Mouse (Mus musculus) limb, embryonic 14.5 days (tissue): Measurements from ENCODE around the gene Cryzl2. TPM values are rescaled to one million over a fixed set of nuclear protein-coding genes. Genes with fewer than 3 reads are reported as not detected.

Experiments used
- ATAC-seq: fragments of 200-750 bp; cut with Nextera tagmentation; 2 replicates; pipeline ENCODE4 v1.8.0; 2017; ENCODE audit warnings: low read depth, moderate number of reproducible peaks, moderate TSS enrichment; ENCODE audit not compliant: low FRiP score
- DNase-seq: peaks from one replicate; pipeline ENCODE4 v3.0.0-alpha.2; 2015; ENCODE audit warnings: low spot score
- H3K27ac ChIP-seq: fragments of 300-500 bp; sonication (generic); replicated peaks from 2 replicates; pipeline ENCODE4 v1.5.1; 2014; ENCODE audit warnings: low read depth, mild to moderate bottlenecking, low read length, moderate library complexity, mixed read lengths
- H3K27me3 ChIP-seq: fragments of 300-500 bp; sonication (generic); 2 replicates; pipeline ENCODE4 v1.6.1; 2014; ENCODE audit warnings: low read length, mixed read lengths; ENCODE audit not compliant: control insufficient read depth, insufficient read depth
- H3K36me3 ChIP-seq: fragments of 300-500 bp; sonication (generic); 2 replicates; pipeline ENCODE4 v1.6.1; 2014; ENCODE audit warnings: mild to moderate bottlenecking, low read length, moderate library complexity, mixed read lengths; ENCODE audit not compliant: control insufficient read depth, insufficient read depth
- H3K4me1 ChIP-seq: fragments of 300-500 bp; sonication (generic); 2 replicates; pipeline ENCODE4 v1.6.1; 2014; ENCODE audit warnings: antibody characterized with exemption, low read length, mixed read lengths; ENCODE audit not compliant: control insufficient read depth, insufficient read depth
- H3K4me2 ChIP-seq: fragments of 300-500 bp; sonication (generic); replicated peaks from 2 replicates; pipeline ENCODE4 v1.6.1; 2014; ENCODE audit warnings: low read depth, mild to moderate bottlenecking, low read length, moderate library complexity; ENCODE audit not compliant: severe bottlenecking
- H3K4me3 ChIP-seq: fragments of 300-500 bp; sonication (generic); replicated peaks from 2 replicates; pipeline ENCODE4 v1.5.1; 2014; ENCODE audit warnings: low read length
- H3K9ac ChIP-seq: fragments of 300-500 bp; sonication (generic); 2 replicates; pipeline ENCODE4 v1.6.1; 2014; ENCODE audit warnings: mild to moderate bottlenecking, low read depth, low read length, moderate library complexity; ENCODE audit not compliant: severe bottlenecking
- H3K9me3 ChIP-seq: fragments of 300-500 bp; sonication (generic); 2 replicates; pipeline ENCODE4 v1.6.1; 2016; ENCODE audit warnings: low read length; ENCODE audit not compliant: control insufficient read depth
- POLR2A ChIP-seq: fragments of 200-500 bp; IDR thresholded peaks from 2 replicates; pipeline ENCODE4 v1.8.0; 2012; ENCODE audit warnings: inconsistent platforms, mild to moderate bottlenecking, moderate library complexity, borderline replicate concordance; ENCODE audit not compliant: insufficient read depth, insufficient read length; ENCODE audit errors: extremely low read depth
- WGBS: fragments of 180-500 bp; shearing (Covaris S2); extraction: QIAGEN DNeasy Blood & Tissue Kit; methylation state at CpG from one replicate; pipeline ENCODE4 v1.1.7; 2014; 5-methylcytosine and 5-hydroxymethylcytosine counted together
- polyA plus RNA-seq, 2 experiments: library from polyadenylated mRNA; depleted of rRNA in 1 of 2; stranded (reverse) in 1 of 2; unstranded in 1 of 2; fragments of >200 nt; fragmentation: Nextera tagmentation in 1 of 2; extraction: Ambion mirVana in 1 of 2; gene quantifications; 2 replicates each; pipeline versions ENCODE4 v1.2.1 to v1.2.3; 2012 to 2014

Cryzl2 gene
- polyA plus RNA-seq, 2 experiments: 8.7 to 12.9 TPM

DNA sequence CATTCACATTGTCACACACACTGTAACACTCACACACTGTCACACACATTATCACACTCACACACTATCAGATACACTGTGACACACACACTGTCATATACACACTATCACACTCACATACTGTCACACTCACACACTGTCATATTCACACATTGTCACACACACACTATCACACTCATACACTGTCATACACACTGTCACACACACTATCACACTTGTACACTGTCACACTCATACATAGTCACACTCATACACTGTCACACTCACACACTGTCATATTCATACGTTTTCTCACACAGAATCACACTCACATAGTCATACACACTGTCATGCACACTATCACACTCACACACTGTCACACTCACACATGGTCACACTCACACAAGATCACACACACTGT is 42.3 kb downstream of the Cryzl2 start:
- no peak overlapping the region for H3K4me3 ChIP-seq
- 64% methylated on average over 1 of the region's 1 CpGs for WGBS
- H3K36me3 ChIP-seq: no peaks in the 10 kb centered on the region
- no peak for ATAC-seq
- H3K27ac ChIP-seq: no peak overlapping the region
- no peak overlapping the region for H3K4me2 ChIP-seq
- no peaks in the 10 kb centered on the region for H3K9me3 ChIP-seq
- DNase-seq: no peak
- no peaks in the 10 kb centered on the region for H3K4me1 ChIP-seq
- H3K9ac ChIP-seq: no peak overlapping the region
- no peak for TF ChIP-seq POLR2A
- no peaks in the 10 kb centered on the region for H3K27me3 ChIP-seq

DNA sequence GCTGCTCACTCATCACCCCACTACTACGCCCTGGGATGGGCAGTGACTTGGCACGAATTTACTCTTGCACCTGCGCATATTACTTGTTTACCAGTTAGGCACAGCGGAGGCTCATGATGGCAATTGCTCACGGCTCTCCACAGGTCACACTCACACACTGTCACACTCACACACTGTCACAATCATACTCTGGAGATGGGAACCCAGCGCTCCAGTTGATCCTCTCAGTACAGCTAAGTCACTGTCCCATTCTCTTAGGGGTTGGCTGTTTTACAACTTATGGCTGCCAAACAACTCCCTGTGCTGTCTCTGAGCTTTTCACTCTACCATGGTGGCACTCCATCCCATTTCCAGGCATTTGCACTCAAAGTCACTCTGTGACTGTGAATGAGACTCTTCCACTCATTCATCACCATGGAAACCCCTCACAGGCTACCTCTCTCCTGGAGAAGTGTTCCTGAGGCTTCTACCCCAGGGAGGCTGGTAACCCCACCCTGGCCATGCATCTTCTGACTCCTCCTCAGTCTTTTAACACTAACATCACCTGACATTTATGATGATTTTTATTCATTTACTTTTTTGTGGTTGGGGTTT is 43.1 kb downstream of the Cryzl2 start:
- DNase-seq (no peak), ATAC-seq (no peak)
- H3K36me3 ChIP-seq: no peaks in the 10 kb centered on the region
- H3K9me3 ChIP-seq: no peaks in the 10 kb centered on the region
- no peaks in the 10 kb centered on the region for H3K27me3 ChIP-seq
- H3K4me2 ChIP-seq: no peak overlapping the region
- WGBS: 97% methylated on average over 6 of the region's 6 CpGs
- H3K4me1 ChIP-seq: no peaks in the 10 kb centered on the region
- no peak overlapping the region for H3K4me3 ChIP-seq
- no peak overlapping the region for H3K27ac ChIP-seq
- no peak overlapping the region for H3K9ac ChIP-seq
- no peak for TF ChIP-seq POLR2A

DNA sequence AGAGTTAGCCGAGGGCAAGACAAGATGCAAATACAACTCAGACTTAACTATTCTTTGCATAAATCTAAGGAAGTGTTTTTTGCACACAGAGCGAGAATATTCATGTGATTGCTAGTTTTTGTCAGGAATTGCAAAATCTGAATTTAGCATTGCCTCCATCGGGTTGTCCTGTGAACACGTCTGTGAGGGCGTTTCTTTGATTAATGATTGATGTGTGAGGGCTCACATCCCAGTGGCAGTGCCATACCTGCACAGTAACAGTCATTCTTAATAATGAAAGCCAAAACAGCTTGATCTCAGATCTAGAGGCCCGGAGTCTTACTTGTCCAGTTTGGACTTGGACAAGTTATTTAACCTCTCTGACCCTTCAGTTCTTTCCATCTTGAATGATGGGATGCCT is 44.7 kb downstream of the Cryzl2 start:
- WGBS: 82% methylated on average over 6 of the region's 6 CpGs
- TF ChIP-seq POLR2A: no peak
- H3K4me3 ChIP-seq: no peak overlapping the region

DNA sequence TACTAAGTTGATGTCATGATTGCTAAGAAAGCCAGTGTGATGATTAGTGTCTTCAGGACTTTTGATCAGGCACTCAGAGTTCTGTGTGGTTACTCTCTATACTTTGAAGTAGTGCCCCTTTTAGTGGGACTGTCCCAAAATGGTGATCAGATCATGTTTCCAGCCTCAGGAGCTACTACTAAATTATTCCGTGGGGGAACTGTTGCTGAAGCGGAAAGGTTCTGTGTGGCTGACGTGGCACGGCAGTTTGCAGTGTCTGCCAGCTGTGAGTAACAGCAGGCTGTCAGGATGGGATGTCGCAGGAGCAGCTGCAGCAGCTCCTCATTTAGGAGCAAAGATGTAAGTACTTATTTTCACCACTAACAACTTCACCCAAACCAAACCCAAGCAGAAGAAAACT is 48.1 kb downstream of the Cryzl2 start, which contains the start of gene Sec16b:
Sec16b (plus strand) TSS at position 207 of the 400 bp plus-strand sequence.
- no peak for TF ChIP-seq POLR2A
- peak within 1 kb of the TSS; percentile 18 for H3K4me3 ChIP-seq
- H3K9ac ChIP-seq: no peak within 1 kb of the TSS
- H3K27ac ChIP-seq: 0 out of 2 replicates have a peak within 1 kb of the TSS, but pooled peaks have one; percentile 6
- WGBS: 6% methylated on average over 5 of the region's 5 CpGs
- no peaks in the 10 kb centered on the region for H3K27me3 ChIP-seq
- H3K4me2 ChIP-seq: peak within 1 kb of the TSS; percentile 39
- no peaks in the 10 kb centered on the region for H3K9me3 ChIP-seq
- peaks cover 9% of the 10 kb centered on the region; the same call in 1 of the 2 replicates for H3K4me1 ChIP-seq
- peak; percentile 65; the same call in 1 of the 2 replicates for ATAC-seq
- peak; percentile 65 for DNase-seq
- no peaks in the 10 kb centered on the region for H3K36me3 ChIP-seq

More for the DNA sequence above, 44.7 kb downstream of the Cryzl2 start:
- DNase-seq (no peak), ATAC-seq (no peak)
- Histone ChIP-seq H3K27me3 (no peaks in the 10 kb centered on the region), H3K36me3 (no peaks in the 10 kb centered on the region), H3K4me1 (peaks cover 9% of the 10 kb centered on the region; the same call in 1 of the 2 replicates), H3K9me3 (no peaks in the 10 kb centered on the region), H3K27ac (no peak overlapping the region), H3K4me2 (no peak overlapping the region), H3K9ac (no peak overlapping the region)

DNA sequence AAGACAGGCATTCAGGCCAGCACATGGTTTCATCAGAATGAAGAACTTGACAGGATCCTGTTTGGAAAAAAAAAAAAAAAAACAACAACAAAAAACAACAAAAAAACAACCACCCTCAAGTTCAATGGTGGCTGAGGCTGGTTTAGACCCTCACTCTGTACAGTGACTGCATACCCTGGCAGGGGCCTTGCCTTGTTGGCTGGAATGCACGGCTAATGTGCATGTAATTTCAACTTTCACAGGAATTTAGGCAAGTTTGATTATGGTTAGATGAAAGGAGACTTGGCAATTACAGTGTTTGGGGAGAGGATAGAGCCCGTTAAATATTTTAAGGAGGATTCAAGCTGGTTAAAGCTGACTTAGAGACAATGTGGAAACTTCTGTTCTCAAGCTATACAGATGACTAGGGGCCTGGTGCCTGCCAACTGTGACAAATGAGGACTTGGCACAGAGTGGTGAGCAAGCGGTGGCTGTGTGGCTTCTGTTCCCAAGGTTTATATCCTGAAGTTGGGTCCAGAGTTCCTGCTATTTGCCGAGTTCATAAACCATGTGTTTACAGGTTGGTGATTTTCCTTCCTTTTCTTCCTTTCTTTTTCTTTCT is 48.7 kb downstream of the Cryzl2 start:
- Histone ChIP-seq H3K4me3 (peak overlapping the region; percentile 18), H3K9me3 (no peaks in the 10 kb centered on the region), H3K36me3 (no peaks in the 10 kb centered on the region), H3K27me3 (no peaks in the 10 kb centered on the region), H3K4me1 (peaks cover 9% of the 10 kb centered on the region; the same call in 1 of the 2 replicates), H3K27ac (0 out of 2 replicates have a peak overlapping the region, but pooled peaks have one; percentile 6), H3K9ac (no peak overlapping the region), H3K4me2 (peak overlapping the region; percentile 39)
- ATAC-seq (peak; percentile 65), DNase-seq (peak; percentile 60)
- 29% methylated on average over 4 of the region's 4 CpGs for WGBS
- TF ChIP-seq POLR2A: no peak
